ENCODE assay signal across 14 mouse cellular contexts in the genomic region with DNA sequence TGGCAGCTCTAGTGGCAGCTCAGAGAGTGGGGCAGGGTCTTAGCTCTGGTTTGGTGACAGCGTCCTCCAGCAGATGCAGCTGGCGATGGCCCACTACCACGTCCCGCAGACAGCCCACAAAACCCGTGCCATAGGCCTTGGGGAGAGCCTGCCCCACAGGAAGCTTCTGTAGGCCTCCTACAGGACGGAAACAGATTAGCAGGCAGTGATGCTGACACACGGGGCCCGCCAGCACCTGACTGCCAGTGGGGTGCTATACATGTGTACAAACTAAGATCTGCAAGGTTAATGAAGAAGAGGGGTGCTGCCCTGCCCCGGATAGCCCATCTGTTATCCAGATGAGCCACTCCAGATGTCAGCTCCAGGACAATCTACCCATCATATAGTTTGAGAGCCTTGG. TPM values are rescaled to one million over a fixed set of nuclear protein-coding genes. Genes with fewer than 3 reads are reported as not detected.
DNase-seq lines count a peak whose midpoint lies in the region; ATAC-seq lines count a peak whose summit lies in the region.
"Had no signal": no experiment of that assay in that cellular context is flagged by ENCODE, and none has a peak within 500 bp of the region (broad histone marks: within the 10 kb centered on the region; RNA-seq: fewer than 3 reads in every experiment).

No protein-coding gene starts in this region.

- peaks cover 34% of the 10 kb centered on the region for H3K36me3 ChIP-seq in intestine, embryonic 16.5 days (ENCODE audit: control insufficient read depth, insufficient read depth, low read length)
- peaks cover 66% of the 10 kb centered on the region for H3K36me3 ChIP-seq in intestine, embryonic 15.5 days
- peaks cover 99% of the 10 kb centered on the region for H3K36me3 ChIP-seq in hindbrain, embryonic 13.5 days

- H3K4me2 ChIP-seq in intestine, embryonic 16.5 days (ENCODE audit: low read depth, low read length), result no peak overlapping the region
- no peak overlapping the region for H3K4me2 ChIP-seq in intestine, embryonic 15.5 days (replicated peaks)
- H3K4me2 ChIP-seq in hindbrain, embryonic 13.5 days, result no peak overlapping the region
- H3K4me2 ChIP-seq: embryonic facial prominence, embryonic 12.5 days; limb, embryonic 13.5 days had no signal

- WGBS in intestine, embryonic 16.5 days, result 91% methylated on average over 9 of the region's 9 CpGs
- 87% methylated on average over 9 of the region's 9 CpGs for WGBS in intestine, embryonic 15.5 days
- 90% methylated on average over 9 of the region's 9 CpGs for WGBS in hindbrain, embryonic 13.5 days

- intact Hi-C loops in left cerebral cortex, postnatal 14 days (cut with DNase I), result loop anchor here (5.0 kb wide), 1 partner anchor 34 kb away; a partner anchor contains a TSS

- H3K4me3 ChIP-seq in intestine, embryonic 16.5 days (ENCODE audit: low read length), result no peak overlapping the region
- H3K4me3 ChIP-seq in intestine, embryonic 15.5 days (replicated peaks), result no peak overlapping the region
- no peak overlapping the region for H3K4me3 ChIP-seq in hindbrain, embryonic 13.5 days
- H3K4me3 ChIP-seq: embryonic facial prominence, embryonic 12.5 days; limb, embryonic 13.5 days had no signal

- H3K27me3 ChIP-seq in intestine, embryonic 16.5 days (replicated peaks; ENCODE audit: control insufficient read depth, insufficient read depth, low read length), result no peaks in the 10 kb centered on the region
- no peaks in the 10 kb centered on the region for H3K27me3 ChIP-seq in intestine, embryonic 15.5 days (replicated peaks)
- no peaks in the 10 kb centered on the region for H3K27me3 ChIP-seq in hindbrain, embryonic 13.5 days
- H3K27me3 ChIP-seq: embryonic facial prominence, embryonic 12.5 days; limb, embryonic 13.5 days had no signal

- H3K9ac ChIP-seq in intestine, embryonic 16.5 days (ENCODE audit: low read depth, low read length), result 0 out of 2 replicates have a peak overlapping the region, but pooled peaks have one; percentile 10
- no peak overlapping the region for H3K9ac ChIP-seq in intestine, embryonic 15.5 days
- no peak overlapping the region for H3K9ac ChIP-seq in hindbrain, embryonic 13.5 days
- H3K9ac ChIP-seq: embryonic facial prominence, embryonic 12.5 days; forebrain, postnatal 0 days; limb, embryonic 13.5 days had no signal

- no peaks in the 10 kb centered on the region for H3K4me1 ChIP-seq in intestine, embryonic 16.5 days (ENCODE audit: control insufficient read depth, insufficient read depth, low read length)
- H3K4me1 ChIP-seq in intestine, embryonic 15.5 days (replicated peaks), result no peaks in the 10 kb centered on the region
- no peaks in the 10 kb centered on the region for H3K4me1 ChIP-seq in hindbrain, embryonic 13.5 days (replicated peaks)
- H3K4me1 ChIP-seq: embryonic facial prominence, embryonic 12.5 days; limb, embryonic 13.5 days had no signal

- no peak for ATAC-seq in intestine, embryonic 16.5 days
- ATAC-seq in intestine, embryonic 15.5 days, result no peak
- no peak for ATAC-seq in hindbrain, embryonic 13.5 days (ENCODE audit: low FRiP score)
- ATAC-seq: forebrain, postnatal 0 days had no signal

- peaks cover 9% of the 10 kb centered on the region for H3K9me3 ChIP-seq in intestine, embryonic 16.5 days (ENCODE audit: control insufficient read depth, low read length)
- H3K9me3 ChIP-seq in intestine, embryonic 15.5 days, result no peaks in the 10 kb centered on the region
- peaks cover 9% of the 10 kb centered on the region for H3K9me3 ChIP-seq in hindbrain, embryonic 13.5 days

- DNase-seq in testis, postnatal 10 days (ENCODE audit: low spot score), result peak; percentile 35
- no peak for DNase-seq in testis, postnatal 14 days (ENCODE audit: low spot score)
- peak; percentile 35 for DNase-seq in induced T-regulatory cell, adult 2 months (ENCODE audit: low read depth)
- no peak for DNase-seq in adrenal gland, postnatal 25 days
- no peak for DNase-seq in left cerebral cortex, postnatal 14 days (ENCODE audit: low spot score in 2 of 2)
- DNase-seq: cerebellum, postnatal 10 days; forebrain, postnatal 0 days; kidney, adult 9 months; lung, postnatal 4 days had no signal

- no peak overlapping the region for H3K27ac ChIP-seq in intestine, embryonic 16.5 days (ENCODE audit: low read length)
- no peak overlapping the region for H3K27ac ChIP-seq in intestine, embryonic 15.5 days
- H3K27ac ChIP-seq in hindbrain, embryonic 13.5 days, result no peak overlapping the region
- H3K27ac ChIP-seq: embryonic facial prominence, embryonic 12.5 days; limb, embryonic 13.5 days had no signal

RNA-seq across cellular contexts. Expression of a gene that starts 30.8 kb away (rescaled TPM):
- polyA plus RNA-seq in intestine, embryonic 16.5 days (2015; fragmentation: Nextera tagmentation; extraction: Ambion mirVana), result 35.9 and 38.0 TPM in 2 replicates
- 52.1 and 56.5 TPM in 2 replicates for polyA plus RNA-seq in intestine, embryonic 15.5 days (2015; fragmentation: Nextera tagmentation; extraction: Ambion mirVana)
- 120 and 132 TPM in 2 replicates for polyA plus RNA-seq in hindbrain, embryonic 13.5 days (2015; fragmentation: Nextera tagmentation; extraction: Ambion mirVana)
- total RNA-seq in adrenal gland, postnatal 25 days (2021), result 33.7 and 46.7 TPM in 2 replicates
- 100 to 1,000 TPM; 184 to 198 TPM for total RNA-seq in left cerebral cortex, postnatal 14 days (2021)

RNA-seq across cellular contexts. Expression of a gene that starts 34.1 kb away (rescaled TPM):
- 1.8 and 2.9 TPM in 2 replicates for polyA plus RNA-seq in intestine, embryonic 16.5 days (2015; fragmentation: Nextera tagmentation; extraction: Ambion mirVana)
- 1.8 and 2.0 TPM in 2 replicates for polyA plus RNA-seq in intestine, embryonic 15.5 days (2015; fragmentation: Nextera tagmentation; extraction: Ambion mirVana)
- polyA plus RNA-seq in hindbrain, embryonic 13.5 days (2015; fragmentation: Nextera tagmentation; extraction: Ambion mirVana), result 1.4 and 1.7 TPM in 2 replicates
- total RNA-seq in adrenal gland, postnatal 25 days (2021), result 1.8 and 7.2 TPM in 2 replicates
- total RNA-seq in left cerebral cortex, postnatal 14 days (2021), result under 1 TPM in 1 of 2 experiments, not detected in 1; 0.66 TPM

RNA-seq across cellular contexts. Expression of a gene that starts 36.2 kb away (rescaled TPM):
- polyA plus RNA-seq in intestine, embryonic 16.5 days (2015; fragmentation: Nextera tagmentation; extraction: Ambion mirVana), result 0.09 and 0.10 TPM in 2 replicates
- polyA plus RNA-seq in intestine, embryonic 15.5 days (2015; fragmentation: Nextera tagmentation; extraction: Ambion mirVana), result 0.06 and 0.18 TPM in 2 replicates
- polyA plus RNA-seq in hindbrain, embryonic 13.5 days (2015; fragmentation: Nextera tagmentation; extraction: Ambion mirVana), result 0.53 and 0.66 TPM in 2 replicates
- total RNA-seq in adrenal gland, postnatal 25 days (2021), result 0.18 TPM in 1 of 2 replicates, not detected in the other
- total RNA-seq in left cerebral cortex, postnatal 14 days (2021), result under 1 TPM; 0.31 to 0.66 TPM

RNA-seq across cellular contexts. Expression of a gene that starts 36.6 kb away (rescaled TPM):
- 2.1 and 2.3 TPM in 2 replicates for polyA plus RNA-seq in intestine, embryonic 16.5 days (2015; fragmentation: Nextera tagmentation; extraction: Ambion mirVana)
- 2.1 and 2.2 TPM in 2 replicates for polyA plus RNA-seq in intestine, embryonic 15.5 days (2015; fragmentation: Nextera tagmentation; extraction: Ambion mirVana)
- polyA plus RNA-seq in hindbrain, embryonic 13.5 days (2015; fragmentation: Nextera tagmentation; extraction: Ambion mirVana), result 4.9 and 6.8 TPM in 2 replicates
- 3.5 and 3.7 TPM in 2 replicates for total RNA-seq in adrenal gland, postnatal 25 days (2021)
- total RNA-seq in left cerebral cortex, postnatal 14 days (2021), result 1 to 10 TPM; 4.0 to 5.0 TPM

RNA-seq across cellular contexts. Expression of a gene that starts 49.2 kb away (rescaled TPM):
- polyA plus RNA-seq in intestine, embryonic 16.5 days (2015; fragmentation: Nextera tagmentation; extraction: Ambion mirVana), result 0.20 and 0.35 TPM in 2 replicates
- 0.40 and 0.51 TPM in 2 replicates for polyA plus RNA-seq in intestine, embryonic 15.5 days (2015; fragmentation: Nextera tagmentation; extraction: Ambion mirVana)
- 2.5 and 2.7 TPM in 2 replicates for polyA plus RNA-seq in hindbrain, embryonic 13.5 days (2015; fragmentation: Nextera tagmentation; extraction: Ambion mirVana)
- 3.3 and 4.1 TPM in 2 replicates for total RNA-seq in adrenal gland, postnatal 25 days (2021)
- under 1 TPM; 0.20 to 0.66 TPM for total RNA-seq in left cerebral cortex, postnatal 14 days (2021)

Comparison
In these comparisons a context has a peak if more than half of its experiments do, and no peak if none do; other contexts are left out.
1. DNase-seq: peak in testis, postnatal 10 days (single experiment) and induced T-regulatory cell, adult 2 months (single experiment); none in testis, postnatal 14 days (single experiment), adrenal gland, postnatal 25 days (single experiment) and left cerebral cortex, postnatal 14 days (0 of 2).